Mouse (Mus musculus): ENCODE results near the gene Sirt1. TPM values are rescaled to one million over a fixed set of nuclear protein-coding genes. Genes with fewer than 3 reads are reported as not detected.
A peak's percentile ranks its signal among the peaks of the same experiment; 100 is the strongest.

Gene Sirt1
- polyA plus RNA-seq, 2 experiments = 3.8 to 8.4 TPM

GRCm38 (mm10) chr10:63302356-63302755 lies 79.1 kb downstream of the Sirt1 start:
- H3K27me3 ChIP-seq (ENCODE audit: control insufficient read depth, insufficient read depth, low read length) = no peaks in the 10 kb centered on the region
- no peak overlapping the region for H3K4me2 ChIP-seq (ENCODE audit: low read depth)
- ATAC-seq (ENCODE audit: insufficient read depth) (no peak), DNase-seq (ENCODE audit: low read depth in 3 of 3, low spot score in 3 of 3) (no peak)
- 86% methylated on average over 2 of the region's 2 CpGs for WGBS (ENCODE audit: insufficient replicate concordance)
- H3K27ac ChIP-seq = no peak overlapping the region
- no peaks in the 10 kb centered on the region for H3K9me3 ChIP-seq (ENCODE audit: control insufficient read depth, low read length)
- no peaks in the 10 kb centered on the region for H3K4me1 ChIP-seq (replicated peaks; ENCODE audit: control insufficient read depth in 2 of 2, insufficient read depth in 2 of 2, low read length in 1 of 2)
- peaks cover 30% of the 10 kb centered on the region for H3K36me3 ChIP-seq (replicated peaks; ENCODE audit: control insufficient read depth, insufficient read depth, low read depth)
- no peak for TF ChIP-seq EP300 (IDR thresholded peaks at IDR 0.05; ENCODE audit: low read depth)
- TF ChIP-seq CTCF (IDR thresholded peaks at IDR 0.05; ENCODE audit: low read depth) = no peak
- H3K9ac ChIP-seq (replicated peaks) = no peak overlapping the region
- H3K4me3 ChIP-seq (ENCODE audit: insufficient read depth in 1 of 2, low read depth in 2 of 2, low read length in 2 of 2) = no peak overlapping the region

- H3K9ac ChIP-seq (replicated peaks) = no peak overlapping the region
- peaks cover 18 to 22% of the 10 kb centered on the region in 2 experiments for H3K4me1 ChIP-seq (replicated peaks; ENCODE audit: control insufficient read depth in 2 of 2, insufficient read depth in 2 of 2, low read length in 1 of 2)
- no peak overlapping the region for H3K27ac ChIP-seq
- no peak overlapping the region for H3K4me3 ChIP-seq (ENCODE audit: insufficient read depth in 1 of 2, low read depth in 2 of 2, low read length in 2 of 2)
- no peaks in the 10 kb centered on the region for H3K27me3 ChIP-seq (ENCODE audit: control insufficient read depth, insufficient read depth, low read length)
- peaks cover 50% of the 10 kb centered on the region for H3K36me3 ChIP-seq (replicated peaks; ENCODE audit: control insufficient read depth, insufficient read depth, low read depth)
- no peaks in the 10 kb centered on the region for H3K9me3 ChIP-seq (ENCODE audit: control insufficient read depth, low read length)
- no peak for ATAC-seq (ENCODE audit: insufficient read depth)
- H3K4me2 ChIP-seq (ENCODE audit: low read depth) = no peak overlapping the region
- DNase-seq (ENCODE audit: low read depth in 3 of 3, low spot score in 3 of 3) = no peak
- no peak for TF ChIP-seq CTCF (IDR thresholded peaks at IDR 0.05; ENCODE audit: low read depth)
- TF ChIP-seq EP300 (IDR thresholded peaks at IDR 0.05; ENCODE audit: low read depth) = no peak
- WGBS (ENCODE audit: insufficient replicate concordance) = 77% methylated on average over 7 of the region's 7 CpGs
Observed at GRCm38 (mm10) chr10:63282846-63283245, 98.7 kb downstream of the Sirt1 start.

GRCm38 (mm10) chr10:63282417-63282816 lies 99.1 kb downstream of the Sirt1 start:
- ATAC-seq (ENCODE audit: insufficient read depth) (peak; percentile 62), DNase-seq (ENCODE audit: low read depth in 3 of 3, low spot score in 3 of 3) (peak; percentile 39 to 43 (median 39))
- Histone ChIP-seq H3K36me3 (replicated peaks; ENCODE audit: control insufficient read depth, insufficient read depth, low read depth) (peaks cover 51% of the 10 kb centered on the region), H3K27ac (peak overlapping the region; percentile 27; the same call in 1 of the 2 replicates), H3K9ac (replicated peaks) (no peak overlapping the region), H3K9me3 (ENCODE audit: control insufficient read depth, low read length) (no peaks in the 10 kb centered on the region), H3K4me3 (ENCODE audit: insufficient read depth in 1 of 2, low read depth in 2 of 2, low read length in 2 of 2) (no peak overlapping the region), H3K4me1 (replicated peaks; ENCODE audit: control insufficient read depth in 2 of 2, insufficient read depth in 2 of 2, low read length in 1 of 2) (peaks cover 22 to 26% of the 10 kb centered on the region in 2 experiments), H3K4me2 (ENCODE audit: low read depth) (no peak overlapping the region; the same call in 1 of the 2 replicates), H3K27me3 (ENCODE audit: control insufficient read depth, insufficient read depth, low read length) (no peaks in the 10 kb centered on the region)
- WGBS (ENCODE audit: insufficient replicate concordance) = 38% methylated on average over 4 of the region's 4 CpGs
- TF ChIP-seq EP300 (IDR thresholded peaks at IDR 0.05; ENCODE audit: low read depth) (peak; percentile 74), CTCF (IDR thresholded peaks at IDR 0.05; ENCODE audit: low read depth) (no peak)

- H3K9ac ChIP-seq (replicated peaks) = no peak overlapping the region
- no peaks in the 10 kb centered on the region for H3K9me3 ChIP-seq (ENCODE audit: control insufficient read depth, low read length)
- H3K4me2 ChIP-seq (ENCODE audit: low read depth) = no peak overlapping the region
- TF ChIP-seq CTCF (IDR thresholded peaks at IDR 0.05; ENCODE audit: low read depth) = no peak
- no peak for TF ChIP-seq EP300 (IDR thresholded peaks at IDR 0.05; ENCODE audit: low read depth)
- WGBS (ENCODE audit: insufficient replicate concordance) = 87% methylated on average over 3 of the region's 3 CpGs
- H3K4me1 ChIP-seq (replicated peaks; ENCODE audit: control insufficient read depth in 2 of 2, insufficient read depth in 2 of 2, low read length in 1 of 2) = peaks cover 43 to 46% of the 10 kb centered on the region in 2 experiments
- H3K27me3 ChIP-seq (ENCODE audit: control insufficient read depth, insufficient read depth, low read length) = no peaks in the 10 kb centered on the region
- DNase-seq (ENCODE audit: low read depth in 3 of 3, low spot score in 3 of 3) (no peak), ATAC-seq (ENCODE audit: insufficient read depth) (no peak)
- H3K4me3 ChIP-seq (ENCODE audit: insufficient read depth in 1 of 2, low read depth in 2 of 2, low read length in 2 of 2) = no peak overlapping the region
- H3K27ac ChIP-seq = no peak overlapping the region
- H3K36me3 ChIP-seq (replicated peaks; ENCODE audit: control insufficient read depth, insufficient read depth, low read depth) = peaks cover 43% of the 10 kb centered on the region
Observed at GRCm38 (mm10) chr10:63279851-63280250, 101.7 kb downstream of the Sirt1 start.

DNA sequence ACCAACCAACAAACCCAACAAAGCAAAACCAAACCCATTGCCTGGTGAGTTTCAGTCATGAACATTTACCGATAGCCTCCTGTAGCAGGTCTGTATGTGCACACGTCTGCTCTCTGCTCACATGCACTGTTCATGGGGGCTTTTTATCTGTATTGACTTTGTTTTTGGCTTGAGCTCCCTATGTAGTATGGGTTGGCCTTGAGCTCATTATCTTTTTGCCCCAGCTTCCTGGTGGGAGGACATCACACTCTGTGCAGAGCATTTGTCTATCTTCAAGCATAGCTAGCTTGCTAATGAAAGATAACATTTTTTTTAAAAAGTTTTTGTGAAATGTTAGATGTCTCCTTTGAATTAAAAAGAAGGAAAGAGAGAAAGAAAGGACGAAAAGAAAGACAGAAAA lies 104.5 kb downstream of the Sirt1 start:
- H3K36me3 ChIP-seq (replicated peaks; ENCODE audit: control insufficient read depth, insufficient read depth, low read depth) = peaks cover 38% of the 10 kb centered on the region
- DNase-seq (ENCODE audit: low read depth in 3 of 3, low spot score in 3 of 3) (peak; percentile 80 to 84 (median 80)), ATAC-seq (ENCODE audit: insufficient read depth) (peak; percentile 88)
- H3K4me3 ChIP-seq (ENCODE audit: insufficient read depth in 1 of 2, low read depth in 2 of 2, low read length in 2 of 2) = peak overlapping the region; percentile 23 to 43
- no peaks in the 10 kb centered on the region for H3K9me3 ChIP-seq (ENCODE audit: control insufficient read depth, low read length)
- TF ChIP-seq EP300 (IDR thresholded peaks at IDR 0.05; ENCODE audit: low read depth) (peak; percentile 96), CTCF (IDR thresholded peaks at IDR 0.05; ENCODE audit: low read depth) (no peak)
- peak overlapping the region; percentile 62 for H3K4me2 ChIP-seq (ENCODE audit: low read depth)
- H3K4me1 ChIP-seq (replicated peaks; ENCODE audit: control insufficient read depth in 2 of 2, insufficient read depth in 2 of 2, low read length in 1 of 2) = peaks cover 49 to 52% of the 10 kb centered on the region in 2 experiments
- WGBS (ENCODE audit: insufficient replicate concordance) = 13% methylated on average over 3 of the region's 3 CpGs
- peak overlapping the region; percentile 54; the same call in 1 of the 2 replicates for H3K9ac ChIP-seq (replicated peaks)
- peak overlapping the region; percentile 93 for H3K27ac ChIP-seq
- H3K27me3 ChIP-seq (ENCODE audit: control insufficient read depth, insufficient read depth, low read length) = no peaks in the 10 kb centered on the region
